Mouse (Mus musculus): Measurements from ENCODE around the gene Gga1. TPM values are rescaled to one million over a fixed set of nuclear protein-coding genes. Genes with fewer than 3 reads are reported as not detected.

The Gga1 gene
- polyA plus RNA-seq, 1 experiment from 2014 or later, result 14.8 TPM

DNA sequence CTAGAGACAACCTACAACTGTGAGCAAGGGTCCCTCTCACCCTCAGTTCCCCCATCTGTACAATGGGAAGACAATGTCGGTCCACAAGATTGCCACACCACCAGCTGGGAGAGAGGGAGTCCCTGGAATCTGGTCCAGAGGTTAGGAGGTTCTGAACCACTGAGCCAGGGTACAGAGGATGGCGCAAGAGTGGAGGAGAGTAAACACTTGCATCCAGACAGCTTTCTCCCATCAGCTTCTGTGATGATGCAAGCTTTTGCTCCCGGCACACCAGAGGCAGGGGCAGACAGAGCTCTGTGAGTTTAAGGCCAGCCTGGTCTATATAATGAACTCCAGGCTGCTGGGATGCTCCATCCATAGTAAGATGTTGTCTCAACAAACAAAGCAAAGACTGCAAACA lies 36.7 kb upstream of the Gga1 start:
- peak; percentile 73 for ATAC-seq
- TF ChIP-seq EP300 (IDR thresholded peaks at IDR 0.05; ENCODE audit: low read depth) (peak; percentile 81), CTCF (IDR thresholded peaks at IDR 0.05; ENCODE audit: low read depth) (no peak)
- 38% methylated on average over 3 of the region's 3 CpGs for WGBS (ENCODE audit: insufficient replicate concordance)
- Histone ChIP-seq H3K4me2 (ENCODE audit: low read depth, low read length) (no peak overlapping the region), H3K4me3 (ENCODE audit: low read depth, low read length) (no peak overlapping the region), H3K27me3 (ENCODE audit: insufficient read depth, low read length) (peaks cover 18% of the 10 kb centered on the region), H3K4me1 (ENCODE audit: insufficient read depth) (peaks cover 18% of the 10 kb centered on the region), H3K9ac (replicated peaks) (no peak overlapping the region), H3K27ac (ENCODE audit: low read depth) (0 out of 2 replicates have a peak overlapping the region, but pooled peaks have one; percentile 60), H3K9me3 (ENCODE audit: low read length) (no peaks in the 10 kb centered on the region), H3K36me3 (replicated peaks; ENCODE audit: insufficient read depth, low read length) (no peaks in the 10 kb centered on the region)
- DNase-seq, result peak; percentile 79

DNA sequence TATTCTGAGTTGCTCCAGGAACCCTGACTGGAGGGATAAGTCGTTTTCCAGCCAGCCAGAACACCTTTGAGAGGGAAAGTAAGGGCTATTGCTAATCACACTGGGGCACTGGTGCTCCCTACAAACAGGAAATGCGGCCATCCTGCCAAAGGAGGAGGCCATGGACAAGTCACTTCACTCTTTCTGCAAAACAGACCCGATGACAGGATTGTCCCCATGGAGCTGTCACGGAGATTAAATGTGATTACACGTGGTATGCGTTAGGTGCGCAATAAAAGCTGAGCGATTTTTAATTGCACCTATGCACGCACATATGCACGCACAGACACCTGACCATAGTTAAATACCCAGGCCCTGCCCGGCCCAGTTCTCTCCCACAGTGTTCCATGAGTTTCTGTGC lies 36.2 kb upstream of the Gga1 start:
- Histone ChIP-seq H3K9ac (replicated peaks) (no peak overlapping the region), H3K36me3 (replicated peaks; ENCODE audit: insufficient read depth, low read length) (no peaks in the 10 kb centered on the region), H3K27ac (ENCODE audit: low read depth) (0 out of 2 replicates have a peak overlapping the region, but pooled peaks have one; percentile 60), H3K4me1 (ENCODE audit: insufficient read depth) (peaks cover 17% of the 10 kb centered on the region), H3K9me3 (ENCODE audit: low read length) (no peaks in the 10 kb centered on the region), H3K27me3 (ENCODE audit: insufficient read depth, low read length) (peaks cover 18% of the 10 kb centered on the region), H3K4me3 (ENCODE audit: low read depth, low read length) (no peak overlapping the region), H3K4me2 (ENCODE audit: low read depth, low read length) (no peak overlapping the region)
- TF ChIP-seq EP300 (IDR thresholded peaks at IDR 0.05; ENCODE audit: low read depth) (no peak), CTCF (IDR thresholded peaks at IDR 0.05; ENCODE audit: low read depth) (no peak)
- no peak for DNase-seq
- no peak for ATAC-seq
- 68% methylated on average over 11 of the region's 11 CpGs for WGBS (ENCODE audit: insufficient replicate concordance)

DNA sequence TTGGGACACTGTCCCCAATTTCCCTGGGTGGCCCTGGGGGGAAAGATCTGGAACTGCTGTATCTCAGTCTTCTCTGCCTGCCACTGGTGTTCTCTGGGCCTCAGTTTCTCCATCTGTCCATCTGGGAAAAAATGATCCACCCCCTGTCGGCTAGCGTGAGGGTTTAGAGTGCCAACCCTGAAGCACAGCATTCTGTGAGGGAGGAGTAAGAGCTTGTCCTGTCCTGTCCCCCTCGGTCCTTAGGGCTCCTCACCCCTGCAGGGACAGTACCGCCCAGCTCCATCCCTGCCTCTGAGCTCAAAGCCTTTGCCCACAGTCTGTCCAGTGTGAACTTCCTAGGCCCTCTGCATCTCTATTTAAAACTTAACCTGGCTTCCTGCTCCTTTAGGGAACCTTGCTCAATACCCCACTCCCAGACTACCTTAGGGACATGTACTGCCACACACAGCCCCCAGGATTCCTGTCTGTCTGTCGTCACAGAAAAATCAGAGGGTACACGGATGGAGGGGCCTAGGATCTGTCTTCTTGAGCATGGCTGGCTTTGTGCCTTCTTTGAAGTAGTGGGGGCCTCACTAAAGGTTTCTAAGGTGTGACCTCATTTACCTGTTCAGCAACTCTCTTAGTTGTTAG lies 35.7 kb upstream of the Gga1 start:
- 0 out of 2 replicates have a peak overlapping the region, but pooled peaks have one; percentile 60 for H3K27ac ChIP-seq (ENCODE audit: low read depth)

DNA sequence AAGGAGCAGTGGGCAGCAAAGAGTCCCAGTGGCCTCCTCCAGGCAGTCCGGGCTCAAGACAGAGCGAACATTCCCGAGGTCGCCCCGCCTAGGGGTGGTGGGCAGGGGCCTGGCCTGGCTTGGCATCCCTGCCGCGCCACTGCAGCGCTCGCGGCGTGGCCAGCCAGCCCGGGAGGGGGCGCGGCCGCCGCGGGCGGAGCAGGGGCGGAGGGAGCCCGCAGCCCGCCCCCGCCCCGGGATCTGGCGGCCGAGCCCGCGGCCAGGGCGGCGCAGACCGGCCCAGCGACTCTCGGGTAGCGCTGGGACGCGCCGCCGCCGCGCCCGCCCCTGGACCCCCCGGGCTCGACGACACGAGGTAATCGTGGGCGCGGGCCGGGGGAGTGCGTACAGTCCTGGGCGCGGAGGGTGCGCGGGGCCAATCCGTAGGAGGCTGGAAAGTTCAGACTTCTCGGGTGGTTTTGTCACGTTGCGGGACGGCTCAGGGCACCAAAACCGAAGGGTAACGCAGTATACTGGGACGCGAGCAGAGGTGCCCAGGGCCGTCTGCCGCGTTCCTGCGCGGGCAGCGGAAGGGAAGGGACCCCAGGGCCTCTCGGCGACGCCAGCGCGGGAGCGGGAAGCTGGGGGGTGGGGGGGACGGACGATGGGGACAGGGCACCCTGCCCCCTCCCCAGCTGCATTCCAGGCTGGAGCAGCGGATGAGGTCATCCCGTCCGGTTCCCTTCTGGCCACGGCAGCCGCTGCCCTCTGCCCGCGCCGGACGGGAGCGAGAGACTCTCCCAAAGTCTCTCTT lies 34.4 kb upstream of the Gga1 start, which contains the start of gene Cdc42ep1:
Gene Cdc42ep1 (plus strand): TSS at position 254 of the 793 bp plus-strand sequence.
- Histone ChIP-seq H3K27me3 (ENCODE audit: insufficient read depth, low read length) (peaks cover 18% of the 10 kb centered on the region), H3K36me3 (replicated peaks; ENCODE audit: insufficient read depth, low read length) (peaks cover 6% of the 10 kb centered on the region), H3K9me3 (ENCODE audit: low read length) (no peaks in the 10 kb centered on the region), H3K4me3 (ENCODE audit: low read depth, low read length) (peak within 1 kb of the TSS; percentile 68), H3K4me2 (ENCODE audit: low read depth, low read length) (peak within 1 kb of the TSS; percentile 75), H3K4me1 (ENCODE audit: insufficient read depth) (peaks cover 29% of the 10 kb centered on the region), H3K27ac (ENCODE audit: low read depth) (peak within 1 kb of the TSS; percentile 97), H3K9ac (replicated peaks) (peak within 1 kb of the TSS; percentile 80)
- ATAC-seq (peak; percentile 79), DNase-seq (peak; percentile 66)
- WGBS (ENCODE audit: insufficient replicate concordance), result 1% methylated on average over 59 of the region's 86 CpGs
- TF ChIP-seq EP300 (IDR thresholded peaks at IDR 0.05; ENCODE audit: low read depth) (0 out of 2 replicates have a peak, but pooled peaks have one; percentile 7), CTCF (IDR thresholded peaks at IDR 0.05; ENCODE audit: low read depth) (no peak)

More for the DNA sequence above, 35.7 kb upstream of the Gga1 start:
- no peak for ATAC-seq
- Histone ChIP-seq H3K27me3 (ENCODE audit: insufficient read depth, low read length) (peaks cover 18% of the 10 kb centered on the region), H3K4me1 (ENCODE audit: insufficient read depth) (peaks cover 22% of the 10 kb centered on the region), H3K9me3 (ENCODE audit: low read length) (no peaks in the 10 kb centered on the region), H3K4me2 (ENCODE audit: low read depth, low read length) (no peak overlapping the region), H3K4me3 (ENCODE audit: low read depth, low read length) (no peak overlapping the region), H3K9ac (replicated peaks) (no peak overlapping the region), H3K36me3 (replicated peaks; ENCODE audit: insufficient read depth, low read length) (no peaks in the 10 kb centered on the region)
- TF ChIP-seq CTCF (IDR thresholded peaks at IDR 0.05; ENCODE audit: low read depth), result no peak
- no peak for TF ChIP-seq EP300 (IDR thresholded peaks at IDR 0.05; ENCODE audit: low read depth)
- no peak for DNase-seq
- WGBS (ENCODE audit: insufficient replicate concordance), result 58% methylated on average over 6 of the region's 6 CpGs

DNA sequence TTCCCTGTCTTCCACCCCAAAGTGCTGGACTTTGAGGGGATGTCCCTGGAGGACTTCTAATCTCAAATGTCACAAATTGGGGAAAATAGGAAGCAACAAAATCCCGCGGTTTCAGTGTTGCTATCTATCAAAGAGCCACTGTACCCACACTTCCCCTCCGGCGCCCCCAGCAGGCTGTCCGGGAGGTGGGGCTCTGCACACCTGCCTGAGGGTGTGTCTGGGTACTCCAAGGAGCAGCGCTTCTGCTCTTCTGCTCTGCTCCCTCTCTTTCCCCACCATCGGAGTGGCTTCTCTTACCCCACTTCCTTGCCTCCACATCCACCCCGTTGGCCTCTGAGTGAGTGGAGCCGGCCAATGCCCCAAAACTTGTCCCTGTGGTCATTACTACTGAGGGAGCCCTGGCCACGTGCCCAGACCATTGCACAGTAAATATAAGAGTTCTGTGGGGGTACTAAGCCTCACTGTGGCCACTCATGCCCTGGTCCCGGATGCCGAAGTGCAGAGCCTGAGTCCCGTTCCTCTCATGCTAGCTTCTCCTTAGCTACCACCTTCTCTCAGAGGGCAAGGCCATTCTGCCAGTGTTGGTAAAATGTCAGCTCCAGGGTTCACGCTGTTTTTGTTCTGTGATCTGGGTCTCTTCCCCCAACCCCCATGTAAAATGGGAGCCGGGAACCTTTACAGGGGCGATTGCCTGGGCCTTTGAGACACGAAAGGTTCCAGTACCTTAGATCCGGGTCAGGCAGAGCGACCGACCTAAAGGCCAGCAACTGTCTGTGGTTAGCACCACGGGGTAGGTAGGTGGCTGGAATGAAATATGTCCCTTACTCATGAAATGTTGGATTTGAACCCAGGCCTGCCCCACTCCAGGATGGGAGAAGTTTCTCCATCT lies 33.2 kb upstream of the Gga1 start:
- H3K4me3 ChIP-seq (ENCODE audit: low read depth, low read length), result peak overlapping the region; percentile 68
- DNase-seq, result peak; percentile 71
- peak overlapping the region; percentile 80 for H3K9ac ChIP-seq (replicated peaks)
- ATAC-seq, result peak; percentile 16
- H3K4me1 ChIP-seq (ENCODE audit: insufficient read depth), result peaks cover 29% of the 10 kb centered on the region
- peaks cover 9% of the 10 kb centered on the region for H3K36me3 ChIP-seq (replicated peaks; ENCODE audit: insufficient read depth, low read length)
- H3K4me2 ChIP-seq (ENCODE audit: low read depth, low read length), result peak overlapping the region; percentile 75
- WGBS (ENCODE audit: insufficient replicate concordance), result 19% methylated on average over 21 of the region's 21 CpGs
- H3K27ac ChIP-seq (ENCODE audit: low read depth), result peak overlapping the region; percentile 97
- TF ChIP-seq CTCF (IDR thresholded peaks at IDR 0.05; ENCODE audit: low read depth) (peak; percentile 37; the same call in 1 of the 2 replicates), EP300 (IDR thresholded peaks at IDR 0.05; ENCODE audit: low read depth) (0 out of 2 replicates have a peak, but pooled peaks have one; percentile 1)
- H3K9me3 ChIP-seq (ENCODE audit: low read length), result no peaks in the 10 kb centered on the region
- H3K27me3 ChIP-seq (ENCODE audit: insufficient read depth, low read length), result peaks cover 18% of the 10 kb centered on the region
